Mouse (Mus musculus): ENCODE measurements around the gene Rbfox1.

The Rbfox1 gene

GRCm38 (mm10) chr16:7057789-7058188 is 1172.6 kb downstream of the Rbfox1 start:
- no peak for DNase-seq

GRCm38 (mm10) chr16:7058556-7058955 is 1173.4 kb downstream of the Rbfox1 start:
- no peak for DNase-seq

GRCm38 (mm10) chr16:7059596-7059995 is 1174.4 kb downstream of the Rbfox1 start:
- DNase-seq = no peak

GRCm38 (mm10) chr16:7060864-7061263 is 1175.7 kb downstream of the Rbfox1 start:
- DNase-seq = no peak

- no peak for DNase-seq
These were observed 1177.4 kb downstream of the Rbfox1 start for GRCm38 (mm10) chr16:7062512-7062911.

GRCm38 (mm10) chr16:7067109-7067508 is 1182.0 kb downstream of the Rbfox1 start:
- DNase-seq = no peak

- DNase-seq = no peak
These were observed 1184.4 kb downstream of the Rbfox1 start for GRCm38 (mm10) chr16:7069599-7069998.

- DNase-seq = no peak
These were observed 1189.6 kb downstream of the Rbfox1 start for GRCm38 (mm10) chr16:7074786-7075185.

- no peak for DNase-seq
These were observed 1190.6 kb downstream of the Rbfox1 start for GRCm38 (mm10) chr16:7075749-7076148.

- no peak for DNase-seq
These were observed 1191.2 kb downstream of the Rbfox1 start for GRCm38 (mm10) chr16:7076305-7076704.

GRCm38 (mm10) chr16:7076707-7077106 is 1191.6 kb downstream of the Rbfox1 start:
- no peak for DNase-seq

GRCm38 (mm10) chr16:7081074-7081568 is 1196.0 kb downstream of the Rbfox1 start:
- DNase-seq = no peak

GRCm38 (mm10) chr16:7081684-7082255 is 1196.6 kb downstream of the Rbfox1 start:
- DNase-seq = no peak

GRCm38 (mm10) chr16:7083937-7084336 is 1198.8 kb downstream of the Rbfox1 start:
- no peak for DNase-seq

- DNase-seq = peak; percentile 11 to 27
These were observed 1203.7 kb downstream of the Rbfox1 start for GRCm38 (mm10) chr16:7088601-7089430.

GRCm38 (mm10) chr16:7089475-7089874 is 1204.3 kb downstream of the Rbfox1 start:
- DNase-seq = peak in 1 of 2 experiments; percentile 13

GRCm38 (mm10) chr16:7090205-7090604 is 1205.0 kb downstream of the Rbfox1 start:
- DNase-seq = no peak

- DNase-seq = no peak
These were observed 1207.7 kb downstream of the Rbfox1 start for GRCm38 (mm10) chr16:7092811-7093210.

GRCm38 (mm10) chr16:7093686-7094085 is 1208.5 kb downstream of the Rbfox1 start:
- DNase-seq = no peak

- DNase-seq = peak in 1 of 2 experiments; percentile 19
These were observed 1209.1 kb downstream of the Rbfox1 start for GRCm38 (mm10) chr16:7094181-7094749.

GRCm38 (mm10) chr16:7097071-7097470 is 1211.9 kb downstream of the Rbfox1 start:
- no peak for DNase-seq

GRCm38 (mm10) chr16:7097951-7098710 is 1213.0 kb downstream of the Rbfox1 start:
- no peak for DNase-seq
